Mouse (Mus musculus): Measurements from ENCODE around the gene Trim12c. TPM values are rescaled to one million over a fixed set of nuclear protein-coding genes. Genes with fewer than 3 reads are reported as not detected.
A peak's percentile ranks its signal among the peaks of the same experiment; 100 is the strongest.
"Not testable (repeated sequence)": the region's sequence is repeated elsewhere in the genome, so short reads cannot be mapped to it uniquely, and the experiment has no call there.

Gene Trim12c
- total RNA-seq (2021) = 1 to 10 TPM; 4.1 to 4.9 TPM
- long read RNA-seq, experiment 1, partial matches to known transcripts = 1 of 2 reads
- long read RNA-seq, experiment 1, other reads (novel, unspliced or antisense) = 1 of 2 reads
- long read RNA-seq, experiment 2, partial matches to known transcripts = 0 of 2 reads
- long read RNA-seq, experiment 2, other reads (novel, unspliced or antisense) = 2 of 2 reads

DNA sequence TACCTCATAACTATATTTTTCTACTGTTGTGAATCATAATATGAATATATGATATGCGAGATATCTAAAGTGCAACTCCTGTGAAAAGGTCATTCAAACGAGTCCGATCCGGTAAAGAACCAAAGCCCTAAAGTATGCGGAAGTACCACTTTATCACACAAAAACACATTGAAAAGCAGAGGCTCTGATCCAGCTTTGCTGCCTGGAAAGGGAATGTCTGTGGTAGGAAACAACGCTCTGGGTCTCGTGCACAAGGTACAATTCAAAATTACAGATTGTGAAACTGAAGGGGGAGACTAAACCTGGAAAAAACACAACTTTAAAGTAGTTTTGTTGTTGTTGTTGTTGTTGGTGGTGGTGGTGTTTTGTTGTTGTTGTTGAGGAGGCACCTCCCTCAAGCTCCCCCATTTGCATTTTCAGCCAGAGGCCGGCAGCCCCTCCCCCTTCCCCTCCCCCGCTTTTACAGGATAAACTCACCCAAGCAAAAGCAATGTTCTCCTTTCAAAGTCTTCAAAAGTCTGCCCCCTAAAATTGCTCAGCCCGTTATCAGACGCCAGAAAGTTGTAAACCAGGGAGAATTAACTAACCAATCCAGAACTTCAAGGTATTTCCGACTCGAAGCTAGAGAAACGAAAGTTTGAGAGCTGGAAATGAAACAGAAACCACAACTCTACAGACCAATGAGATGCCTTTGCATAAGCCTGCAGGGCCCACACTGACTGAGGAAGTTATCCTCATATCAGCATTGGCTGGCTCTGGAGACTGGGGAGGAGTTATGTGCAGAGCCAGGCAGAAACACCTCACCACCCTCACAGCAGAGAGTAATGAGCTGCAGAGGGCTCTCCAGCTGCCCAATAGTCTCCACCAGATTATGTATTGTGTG, at the start of gene Trim12c:
TSS of gene Trim12c (minus strand) at position 646 of the 883 bp plus-strand sequence.
- peak; percentile 80 to 93 for DNase-seq

DNA sequence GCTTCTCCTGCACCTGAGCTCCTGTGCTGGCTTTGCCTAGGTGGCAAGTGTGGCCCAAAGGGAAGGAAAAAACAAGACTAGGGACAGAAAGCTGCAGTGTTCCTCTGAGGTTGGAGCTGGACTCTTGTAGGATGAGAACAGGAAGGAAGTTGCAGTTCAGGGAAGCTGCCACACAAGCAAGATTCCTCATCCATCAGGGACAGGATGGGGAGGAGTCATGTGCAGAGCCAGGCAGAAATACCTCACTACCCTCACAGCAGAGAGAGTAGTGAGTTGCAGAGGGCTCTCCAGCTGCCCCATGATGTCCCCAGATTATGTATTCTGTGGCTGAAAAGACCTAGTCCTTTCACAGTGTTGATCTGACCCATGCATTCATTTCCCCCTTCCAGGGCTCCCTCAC, 48.0 kb upstream of the Trim12c start:
- peak; percentile 10 to 23 for DNase-seq

DNA sequence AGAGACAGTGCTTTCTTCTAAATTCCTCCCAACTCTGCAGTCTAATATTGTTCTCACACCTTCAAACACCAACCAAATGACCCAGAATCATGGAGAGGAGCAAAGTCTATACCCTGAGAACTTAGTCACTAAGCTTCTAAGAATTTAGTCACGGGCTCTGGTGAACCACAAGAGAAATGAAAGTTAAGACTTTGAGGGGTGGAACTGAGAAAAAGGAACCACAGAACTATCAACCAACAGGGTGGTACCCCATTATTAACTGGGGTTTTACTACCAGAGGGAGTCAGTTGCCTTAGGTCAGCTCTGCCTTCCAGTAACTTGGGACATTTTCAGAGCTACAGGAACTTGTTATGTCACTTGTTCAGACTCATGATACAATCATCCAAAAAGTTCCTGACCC, 47.5 kb upstream of the Trim12c start, which contains the start of gene Trim30c:
TSS of gene Trim30c (minus strand) at position 140 of the 400 bp plus-strand sequence.
- peak in 1 of 2 experiments; percentile 8 for DNase-seq

DNA sequence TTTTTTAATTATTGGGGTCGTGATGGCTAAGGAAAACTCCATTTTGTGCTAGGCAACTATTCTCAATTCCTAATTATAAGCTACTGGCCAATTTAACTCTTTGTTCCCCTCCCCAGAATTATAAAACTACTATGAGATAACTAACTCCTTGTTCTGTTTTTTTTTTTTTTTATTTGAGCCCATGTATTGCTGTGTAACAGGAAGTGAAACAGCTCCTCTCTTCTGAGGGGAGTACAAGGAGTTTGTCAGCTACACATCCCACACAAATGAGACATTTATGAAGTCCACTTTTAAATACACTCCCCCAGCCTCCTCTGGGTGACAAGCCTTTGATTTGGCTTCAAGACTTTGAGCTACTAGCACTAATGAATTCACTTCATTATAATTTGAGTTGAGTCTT, 45.3 kb upstream of the Trim12c start:
- DNase-seq = no peak

DNA sequence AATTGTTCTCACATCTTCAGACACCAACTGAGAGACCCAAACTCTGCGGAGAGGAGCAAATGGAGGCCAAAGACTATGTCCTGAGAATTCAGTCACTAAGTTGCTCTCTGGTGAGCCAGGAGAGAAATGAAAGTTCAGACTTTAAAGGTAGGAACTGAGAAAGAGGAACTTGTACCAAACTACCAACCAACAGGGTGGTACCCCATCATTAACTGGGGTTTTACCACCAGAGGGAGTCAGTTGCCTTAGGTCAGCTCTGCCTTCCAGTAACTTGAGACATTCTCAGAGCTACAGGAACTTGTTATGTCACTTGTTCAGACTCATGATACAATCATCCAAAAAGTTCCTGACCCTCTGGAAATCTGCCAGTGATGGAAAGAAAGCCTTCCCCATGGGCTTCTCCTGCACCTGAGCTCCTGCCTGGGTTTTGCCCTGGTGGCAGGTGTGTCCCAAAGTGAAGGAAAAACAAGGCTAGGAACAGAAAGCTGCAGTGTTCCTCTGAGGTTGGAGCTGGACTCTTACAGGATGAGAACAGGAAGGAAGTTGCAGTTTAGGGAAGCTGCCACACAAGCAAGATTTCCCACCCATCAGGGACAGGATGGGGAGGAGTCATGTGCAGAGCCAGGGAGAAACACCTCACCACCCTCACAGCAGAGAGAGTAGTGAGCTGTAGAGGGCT, 16.7 kb upstream of the Trim12c start, which contains the start of gene Trim30b:
TSS of gene Trim30b (minus strand) at position 149 of the 679 bp plus-strand sequence.
- DNase-seq = peak; percentile 47 to 70

DNA sequence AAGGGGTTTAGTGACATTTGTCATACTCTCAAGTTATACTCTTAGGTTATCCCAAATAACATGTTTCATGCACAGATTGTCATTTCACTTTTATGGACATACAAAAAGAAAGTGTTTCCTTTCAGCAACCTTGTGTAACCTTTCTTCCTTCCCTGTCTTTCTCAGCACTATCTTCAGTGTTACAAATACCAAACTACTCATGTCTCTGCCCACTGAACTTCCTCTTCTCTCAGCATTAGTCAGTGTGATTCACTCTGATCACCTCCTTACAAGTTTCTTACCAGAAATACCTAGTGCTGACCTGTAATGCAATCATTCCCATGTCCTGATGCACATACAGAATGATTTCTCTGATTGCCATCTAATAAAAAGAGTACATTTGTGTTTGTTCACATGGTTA, 13.2 kb upstream of the Trim12c start:
- DNase-seq = no peak

DNA sequence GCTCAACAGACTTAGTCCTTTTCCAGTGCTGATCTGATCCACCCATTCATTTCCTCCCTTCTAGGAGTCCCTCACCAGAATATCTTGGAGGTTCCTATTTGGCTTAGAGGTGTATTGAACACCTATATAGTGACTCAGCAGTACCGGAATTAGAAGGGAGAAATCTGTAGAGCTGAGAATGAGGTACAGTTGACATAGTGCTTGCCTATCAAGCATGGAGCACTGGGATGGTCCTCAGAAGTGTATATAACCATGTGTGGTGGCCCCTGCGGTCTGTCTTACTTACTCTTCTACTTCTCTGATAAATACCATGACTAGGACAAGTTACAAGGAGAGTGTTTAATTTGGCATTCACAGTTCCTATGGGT, 422 bp upstream of the Trim12c start:
- no peak for DNase-seq

DNA sequence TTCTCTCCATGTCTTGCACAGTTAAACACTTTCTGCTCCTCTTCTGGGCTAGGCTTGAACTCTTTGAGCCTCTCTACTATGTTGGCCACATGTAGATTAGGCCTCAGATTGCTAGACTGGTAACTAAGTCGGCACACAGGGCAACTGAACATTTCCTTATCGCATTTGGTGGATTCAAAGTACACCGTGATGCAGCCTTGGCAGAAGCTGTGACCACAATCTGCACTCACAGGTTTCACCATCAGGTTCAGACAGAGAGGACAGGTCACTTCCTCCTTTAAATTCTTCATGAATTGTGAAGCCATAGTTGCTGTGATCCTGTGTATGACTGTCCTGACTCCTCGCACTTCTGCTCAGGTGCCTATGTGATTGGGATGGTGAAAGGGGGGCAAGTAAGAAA, 5.1 kb downstream of the Trim12c start:
- not testable (repeated sequence) for DNase-seq

DNA sequence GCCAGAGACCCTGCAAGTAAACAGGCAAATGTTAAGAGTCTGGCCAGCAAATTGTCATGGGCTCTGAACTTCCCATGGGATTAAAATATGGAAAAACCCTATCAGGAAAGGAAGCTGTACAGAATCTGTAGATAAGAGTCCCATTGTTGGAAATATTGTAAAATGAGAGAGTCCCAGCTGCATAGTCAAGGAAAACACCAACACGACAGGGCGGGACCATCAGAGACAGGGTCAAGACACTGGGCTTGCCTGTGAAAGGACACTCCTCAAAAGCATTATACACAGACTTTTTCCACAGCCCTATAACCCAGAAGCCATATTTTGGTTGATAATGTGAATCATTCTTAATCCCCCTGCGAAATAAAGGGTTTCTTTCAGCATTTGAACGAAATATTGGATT, 12.4 kb downstream of the Trim12c start:
- DNase-seq = not testable (repeated sequence)

DNA sequence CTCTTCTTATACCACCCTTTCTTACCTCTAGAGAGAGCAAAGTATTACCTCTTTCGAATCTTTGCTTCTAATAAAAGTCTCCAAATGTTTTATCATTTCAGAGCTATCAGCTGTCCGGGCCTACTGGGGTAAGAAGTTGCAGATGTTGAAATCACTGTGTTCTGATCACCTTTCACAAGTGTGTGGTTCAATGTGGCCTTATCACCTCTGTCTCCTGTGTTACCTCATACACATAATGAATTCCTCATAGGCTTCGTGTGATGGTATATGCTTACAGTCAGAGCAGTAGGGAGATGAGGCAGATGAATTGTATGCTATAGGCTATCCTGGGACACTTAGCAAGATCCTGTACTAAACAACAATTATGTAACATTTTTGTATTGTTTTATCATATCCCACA, 17.6 kb downstream of the Trim12c start:
- DNase-seq = not testable (repeated sequence)

DNA sequence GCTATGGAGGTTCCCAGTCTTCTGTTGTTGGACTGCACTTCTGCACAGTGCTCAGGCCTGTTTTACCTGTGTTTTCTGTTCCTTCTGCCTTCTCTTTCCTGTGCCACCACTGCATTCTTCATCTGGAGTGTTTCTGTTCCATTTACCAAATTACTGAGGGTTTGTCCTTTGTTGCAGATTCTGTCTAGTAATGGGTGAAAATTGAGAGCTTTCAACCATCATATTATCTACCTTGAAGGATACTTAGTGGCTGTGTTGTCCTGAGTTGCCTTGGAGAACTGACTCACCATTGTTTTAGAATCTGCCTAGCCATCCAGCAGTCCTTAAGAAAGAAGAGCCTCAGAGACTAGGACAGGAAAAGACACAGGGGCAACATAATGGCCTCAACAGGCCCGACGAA, 24.0 kb downstream of the Trim12c start, which contains the start of gene Trim34b:
TSS of gene Trim34b (plus strand) at position 301 of the 400 bp plus-strand sequence.
- DNase-seq = not testable (repeated sequence)

DNA sequence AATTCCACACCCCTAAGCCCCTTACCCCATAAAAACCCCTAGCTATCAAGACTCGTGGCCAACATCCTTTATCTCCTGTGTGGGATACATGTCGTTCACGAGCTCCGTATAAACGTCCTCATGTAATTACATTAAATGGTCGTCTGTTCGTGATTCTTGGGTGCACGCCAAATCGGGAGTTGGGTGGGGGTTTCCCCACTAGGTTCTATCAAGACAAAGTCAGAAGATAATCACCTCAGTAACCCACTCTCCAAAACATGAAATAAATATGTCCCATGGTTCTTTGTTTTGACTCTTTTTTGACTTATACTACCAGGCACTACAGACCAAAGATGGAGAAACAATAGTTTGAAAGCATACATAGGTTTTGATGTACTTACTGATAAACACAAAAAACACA, 31.1 kb downstream of the Trim12c start:
- no peak for DNase-seq

DNA sequence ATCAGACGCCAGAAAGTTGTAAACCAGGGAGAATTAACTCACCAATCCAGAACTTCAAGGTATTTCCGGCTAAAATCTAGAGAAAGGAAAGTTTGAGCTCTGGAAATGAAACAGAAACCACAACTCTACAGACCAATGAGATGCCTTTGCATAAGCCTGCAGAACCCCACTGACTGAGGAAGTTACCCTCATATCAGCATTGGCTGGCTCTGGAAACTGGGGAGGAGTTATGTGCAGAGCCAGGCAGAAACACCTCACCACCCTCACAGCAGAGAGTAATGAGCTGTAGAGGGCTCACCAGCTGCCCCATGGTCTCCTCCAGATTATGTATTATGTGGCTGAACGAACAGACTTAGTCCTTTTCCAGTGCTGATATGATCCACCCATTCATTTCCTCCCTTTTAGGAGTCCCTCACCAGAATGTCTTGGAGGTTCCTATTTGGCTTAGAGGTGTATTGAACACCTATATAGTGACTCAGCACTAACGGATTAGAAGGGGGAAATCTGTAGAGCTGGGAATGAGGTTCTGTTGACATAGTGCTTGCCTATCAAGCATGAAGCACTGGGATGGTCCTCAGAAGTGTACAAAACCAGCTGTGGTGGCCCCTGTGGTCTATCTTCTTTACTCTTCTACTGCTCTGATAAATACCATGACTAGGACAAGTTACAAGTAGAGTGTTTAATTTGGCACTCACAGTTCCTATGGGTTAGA, 37.6 kb downstream of the Trim12c start, which contains the start of gene Trim12a:
TSS of gene Trim12a (minus strand) at position 98 of the 712 bp plus-strand sequence.
- DNase-seq = not testable (repeated sequence)

DNA sequence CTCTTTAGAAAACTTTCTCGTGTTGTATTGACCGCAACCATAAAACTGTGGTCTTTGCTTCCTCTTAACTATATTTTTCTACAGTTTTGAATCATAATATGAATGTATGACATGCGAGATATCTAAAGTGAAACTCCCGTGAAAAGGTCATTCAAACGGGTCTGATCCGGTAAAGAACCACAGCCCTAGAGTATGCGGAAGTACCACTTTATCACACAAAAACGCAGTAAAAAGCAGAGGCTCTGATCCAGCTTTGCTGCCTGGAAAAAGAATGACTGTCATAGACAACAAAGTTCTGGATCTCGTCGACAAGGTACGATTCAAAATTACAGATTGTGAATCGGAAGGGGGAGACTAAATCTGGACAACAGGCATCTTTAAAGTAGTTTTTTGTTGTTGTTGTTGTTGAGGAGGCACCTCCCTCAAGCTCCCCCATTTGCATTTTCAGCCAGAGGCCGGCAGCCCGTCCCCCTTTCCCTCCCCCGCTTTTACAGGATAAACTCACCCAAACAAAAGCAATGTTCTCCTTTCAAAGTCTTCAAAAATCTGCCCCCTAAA, 38.3 kb downstream of the Trim12c start:
- DNase-seq = peak; percentile 23 to 33

DNA sequence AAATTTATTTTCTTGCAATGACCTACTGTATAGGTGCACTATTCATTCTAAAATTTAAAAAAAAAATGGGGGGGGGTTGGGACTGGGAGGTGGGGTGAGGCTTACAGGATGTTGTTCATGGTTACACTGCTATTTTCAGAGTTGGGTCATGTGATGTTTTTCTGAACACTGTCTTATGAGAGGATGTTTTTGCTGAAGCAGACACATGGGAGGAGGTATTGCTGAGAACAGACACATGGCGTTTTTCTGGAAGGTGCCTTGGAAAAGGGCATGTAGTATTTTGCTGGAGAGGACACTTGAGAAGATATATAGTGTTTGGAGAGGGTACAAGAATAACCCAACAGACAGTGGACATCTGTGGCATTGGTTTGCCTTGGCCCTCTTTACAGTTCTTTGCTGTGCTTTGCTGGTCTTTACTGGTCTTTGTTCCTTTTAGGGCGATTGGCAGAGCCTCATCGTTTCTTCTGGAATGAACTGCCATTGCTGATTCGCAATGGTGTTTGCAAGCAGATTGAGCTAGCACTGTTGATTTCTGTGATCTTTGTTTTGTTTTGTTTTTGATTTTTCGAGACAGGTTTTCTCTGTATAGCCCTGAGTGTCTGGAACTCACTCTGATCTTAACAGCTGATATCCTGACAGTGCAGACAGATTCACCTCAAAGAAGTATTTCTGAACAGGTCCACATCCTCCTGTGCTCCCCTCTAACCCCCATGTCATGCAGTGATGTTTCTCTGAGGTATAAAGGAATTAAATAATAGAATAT, 61.3 kb downstream of the Trim12c start:
- no peak for DNase-seq

DNA sequence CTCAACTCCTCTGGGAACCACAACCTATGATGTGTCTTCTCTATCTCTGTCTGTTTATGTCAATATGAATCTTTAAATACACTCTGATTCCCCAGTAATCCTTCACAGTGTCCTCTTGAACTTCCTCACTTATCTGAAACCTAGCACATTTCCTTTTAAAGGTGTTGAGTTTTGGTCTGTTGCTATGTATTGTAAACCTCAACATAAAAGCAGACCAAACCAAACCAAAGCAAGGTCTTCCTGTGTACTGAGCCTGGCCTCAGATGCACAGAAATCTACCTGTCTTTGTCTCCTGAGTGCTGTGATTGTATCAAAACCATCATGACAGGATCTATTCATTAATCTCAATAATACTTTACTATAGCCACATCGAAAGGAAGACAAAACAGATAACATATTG, 62.5 kb downstream of the Trim12c start:
- DNase-seq = no peak
